Mouse (Mus musculus) c-Kit-positive CD71-positive TER-119-negative erythroid progenitor cells, embryonic 14.5 days (primary cell): ENCODE results near the gene Gm867.
A peak's percentile ranks its signal among the peaks of the same experiment; 100 is the strongest.

Experiments used
- DNase-seq: peaks from one replicate; pipeline ENCODE4 v3.0.0-alpha.2; 2013; ENCODE audit warnings: low read depth

The Gm867 gene

GRCm38 (mm10) chr10:75936909-75937667, 3.4 kb downstream of the Gm867 start:
- DNase-seq: no peak

GRCm38 (mm10) chr10:75935680-75936541, 4.6 kb downstream of the Gm867 start, which contains the start of gene Mmp11:
Mmp11 (minus strand) TSS chr10:75936496.
- DNase-seq: peak; percentile 84

GRCm38 (mm10) chr10:75934991-75935390, 5.5 kb downstream of the Gm867 start:
- DNase-seq: no peak

- DNase-seq: no peak
Measured at GRCm38 (mm10) chr10:75932891-75933290, 7.6 kb downstream of the Gm867 start, which contains the start of gene Chchd10. Chchd10 (plus strand) TSS chr10:75933130.

- no peak for DNase-seq
Measured at GRCm38 (mm10) chr10:75932081-75932678, 8.3 kb downstream of the Gm867 start.

- DNase-seq: no peak
Measured at GRCm38 (mm10) chr10:75931311-75931710, 9.2 kb downstream of the Gm867 start.

GRCm38 (mm10) chr10:75930304-75930703, 10.2 kb downstream of the Gm867 start:
- no peak for DNase-seq

GRCm38 (mm10) chr10:75926396-75926795, 14.1 kb downstream of the Gm867 start:
- DNase-seq: no peak

GRCm38 (mm10) chr10:75924324-75924723, 16.1 kb downstream of the Gm867 start:
- DNase-seq: no peak

GRCm38 (mm10) chr10:75921726-75922560, 18.5 kb downstream of the Gm867 start:
- no peak for DNase-seq

- peak; percentile 92 for DNase-seq
Measured at GRCm38 (mm10) chr10:75921026-75921725, 19.3 kb downstream of the Gm867 start, which contains the start of gene Smarcb1. Smarcb1 (minus strand) TSS chr10:75921617.

- DNase-seq: no peak
Measured at GRCm38 (mm10) chr10:75919026-75919425, 21.4 kb downstream of the Gm867 start.

- no peak for DNase-seq
Measured at GRCm38 (mm10) chr10:75916840-75917239, 23.6 kb downstream of the Gm867 start.

GRCm38 (mm10) chr10:75915557-75915956, 24.9 kb downstream of the Gm867 start:
- no peak for DNase-seq

GRCm38 (mm10) chr10:75913013-75913589, 27.4 kb downstream of the Gm867 start:
- DNase-seq: no peak

- no peak for DNase-seq
Measured at GRCm38 (mm10) chr10:75910698-75911097, 29.8 kb downstream of the Gm867 start.

GRCm38 (mm10) chr10:75906882-75907281, 33.6 kb downstream of the Gm867 start:
- no peak for DNase-seq

GRCm38 (mm10) chr10:75904391-75904790, 36.1 kb downstream of the Gm867 start:
- DNase-seq: no peak

- no peak for DNase-seq
Measured at GRCm38 (mm10) chr10:75898846-75899245, 41.6 kb downstream of the Gm867 start.

- no peak for DNase-seq
Measured at GRCm38 (mm10) chr10:75898039-75898564, 42.4 kb downstream of the Gm867 start.
